Mouse (Mus musculus): ENCODE measurements around the gene Hdhd3. TPM values are rescaled to one million over a fixed set of nuclear protein-coding genes. Genes with fewer than 3 reads are reported as not detected.

Hdhd3 gene
- polyA plus RNA-seq, 1 experiment from 2014 or later: 15.6 TPM

Other genes starting within 250 kb of the Hdhd3 start
- 10.9 and 17.5 TPM in 2 replicates for gene Slc31a2, start 240.9 kb downstream of the Hdhd3 start, polyA plus RNA-seq (2014; fragmentation: Nextera tagmentation; extraction: Ambion mirVana)
- gene Fkbp15, start 142.9 kb downstream of the Hdhd3 start, polyA plus RNA-seq (2014; fragmentation: Nextera tagmentation; extraction: Ambion mirVana): 24.1 and 26.7 TPM in 2 replicates
- gene Slc31a1, start 142.7 kb downstream of the Hdhd3 start, polyA plus RNA-seq (2014; fragmentation: Nextera tagmentation; extraction: Ambion mirVana): 26.3 and 32.1 TPM in 2 replicates
- gene Cdc26, start 94.8 kb downstream of the Hdhd3 start, polyA plus RNA-seq (2014; fragmentation: Nextera tagmentation; extraction: Ambion mirVana): 77.1 and 85.8 TPM in 2 replicates
- 15.3 and 18.4 TPM in 2 replicates for gene Prpf4, start 94.7 kb downstream of the Hdhd3 start, polyA plus RNA-seq (2014; fragmentation: Nextera tagmentation; extraction: Ambion mirVana)
- 0.19 TPM in 1 of 2 replicates, not detected in the other for gene Rnf183, start 68.2 kb downstream of the Hdhd3 start, polyA plus RNA-seq (2014; fragmentation: Nextera tagmentation; extraction: Ambion mirVana)
- 10.2 and 11.8 TPM in 2 replicates for gene Wdr31, start 32.6 kb downstream of the Hdhd3 start, polyA plus RNA-seq (2014; fragmentation: Nextera tagmentation; extraction: Ambion mirVana)
- gene Bspry, start 23.4 kb downstream of the Hdhd3 start, polyA plus RNA-seq (2014; fragmentation: Nextera tagmentation; extraction: Ambion mirVana): 0.60 and 0.91 TPM in 2 replicates
- gene Alad, start 16.5 kb upstream of the Hdhd3 start, polyA plus RNA-seq (2014; fragmentation: Nextera tagmentation; extraction: Ambion mirVana): 69.9 and 79.0 TPM in 2 replicates
- gene Pole3, start 21.6 kb upstream of the Hdhd3 start, polyA plus RNA-seq (2014; fragmentation: Nextera tagmentation; extraction: Ambion mirVana): 50.7 and 52.7 TPM in 2 replicates
- 1.2 and 1.3 TPM in 2 replicates for gene 4933430I17Rik, start 21.9 kb upstream of the Hdhd3 start, polyA plus RNA-seq (2014; fragmentation: Nextera tagmentation; extraction: Ambion mirVana)
- 30.1 and 32.5 TPM in 2 replicates for gene Rgs3, start 56.4 kb upstream of the Hdhd3 start, polyA plus RNA-seq (2014; fragmentation: Nextera tagmentation; extraction: Ambion mirVana)

All from neural tube, embryonic 14.5 days (tissue).